14 mouse cellular contexts compared by ENCODE assay signal in the genomic region with DNA sequence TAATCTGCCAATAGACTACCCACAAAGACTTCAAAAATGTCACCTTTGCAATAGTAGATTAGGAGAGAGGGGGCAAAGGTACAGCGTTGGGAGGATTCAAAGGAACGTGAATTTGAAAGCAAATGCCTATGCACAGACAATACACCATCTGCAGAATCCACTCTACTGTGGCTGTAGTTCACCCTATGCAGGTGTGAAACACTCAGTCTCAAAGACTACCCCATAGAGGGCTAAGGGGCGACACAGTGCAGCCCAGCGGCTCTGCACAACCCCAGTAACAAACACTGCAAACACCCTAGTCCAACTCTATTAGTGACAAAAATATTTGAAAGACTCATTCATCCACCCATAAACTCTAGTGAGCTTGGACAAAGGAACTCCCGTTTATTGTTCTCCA.
DNase-seq lines count a peak whose midpoint lies in the region; ATAC-seq and TF ChIP-seq lines count a peak whose summit lies in the region.
"Had no signal": no experiment of that assay in that cellular context is flagged by ENCODE, and none has a peak within 500 bp of the region (broad histone marks: within the 10 kb centered on the region; RNA-seq: fewer than 3 reads in every experiment).

No protein-coding gene starts in this region.

- H3K4me1 ChIP-seq in kidney, adult 2 months (ENCODE audit: control insufficient read depth, insufficient read depth, low read length): peaks cover 13% of the 10 kb centered on the region; the same call in 1 of the 2 replicates
- peaks cover 41% of the 10 kb centered on the region for H3K4me1 ChIP-seq in embryonic facial prominence, embryonic 14.5 days (ENCODE audit: control insufficient read depth, insufficient read depth, low read length)
- H3K4me1 ChIP-seq in limb, embryonic 11.5 days (ENCODE audit: control insufficient read depth, insufficient read depth, low read length): peaks cover 28% of the 10 kb centered on the region
- peaks cover 5% of the 10 kb centered on the region; the same call in 1 of the 2 replicates for H3K4me1 ChIP-seq in neural tube, embryonic 14.5 days (ENCODE audit: control insufficient read depth, insufficient read depth, low read length)
- H3K4me1 ChIP-seq: heart, embryonic 15.5 days; liver, embryonic 15.5 days had no signal

- H3K4me3 ChIP-seq in kidney, adult 2 months (ENCODE audit: insufficient read depth, low read depth, low read length): no peak overlapping the region
- H3K4me3 ChIP-seq in embryonic facial prominence, embryonic 14.5 days (ENCODE audit: low read depth, low read length): no peak overlapping the region
- H3K4me3 ChIP-seq in limb, embryonic 11.5 days (ENCODE audit: low read depth, low read length): no peak overlapping the region
- no peak overlapping the region for H3K4me3 ChIP-seq in neural tube, embryonic 14.5 days (ENCODE audit: low read depth, low read length)
- H3K4me3 ChIP-seq: heart, embryonic 15.5 days; liver, embryonic 15.5 days had no signal

- no peak overlapping the region for H3K9ac ChIP-seq in embryonic facial prominence, embryonic 14.5 days (ENCODE audit: low read depth, low read length)
- H3K9ac ChIP-seq in limb, embryonic 11.5 days (ENCODE audit: low read length): peak overlapping the region; percentile 34; the same call in 1 of the 2 replicates
- H3K9ac ChIP-seq in neural tube, embryonic 14.5 days (replicated peaks; ENCODE audit: low read depth, low read length): no peak overlapping the region
- H3K9ac ChIP-seq: heart, embryonic 15.5 days; liver, embryonic 15.5 days had no signal

- H3K36me3 ChIP-seq in kidney, adult 2 months (ENCODE audit: control insufficient read depth, insufficient read depth, low read length): no peaks in the 10 kb centered on the region
- H3K36me3 ChIP-seq in embryonic facial prominence, embryonic 14.5 days (ENCODE audit: control insufficient read depth, insufficient read depth, low read length): no peaks in the 10 kb centered on the region
- no peaks in the 10 kb centered on the region for H3K36me3 ChIP-seq in limb, embryonic 11.5 days (ENCODE audit: control insufficient read depth, insufficient read depth, low read length)
- H3K36me3 ChIP-seq in neural tube, embryonic 14.5 days (ENCODE audit: control insufficient read depth, insufficient read depth, low read length): no peaks in the 10 kb centered on the region
- H3K36me3 ChIP-seq: heart, embryonic 15.5 days; liver, embryonic 15.5 days had no signal

- no peak for TF ChIP-seq CTCF in kidney, adult 2 months (conservative IDR thresholded peaks at IDR 0.05; ENCODE audit: insufficient read depth, insufficient read length, low read depth, low read length)

- H3K9me3 ChIP-seq in embryonic facial prominence, embryonic 14.5 days (ENCODE audit: control insufficient read depth, low read length): 0 out of 2 replicates have a peak, but pooled peaks cover under 1% of the 10 kb centered on the region
- no peaks in the 10 kb centered on the region for H3K9me3 ChIP-seq in limb, embryonic 11.5 days (ENCODE audit: control insufficient read depth, low read length)
- no peaks in the 10 kb centered on the region for H3K9me3 ChIP-seq in neural tube, embryonic 14.5 days (ENCODE audit: control insufficient read depth, low read length)
- H3K9me3 ChIP-seq: heart, embryonic 15.5 days; liver, embryonic 15.5 days had no signal

- peak; percentile 28 for DNase-seq in kidney, adult 2 months
- no peak for DNase-seq in kidney, adult 11 months
- DNase-seq in embryonic facial prominence, embryonic 14.5 days (ENCODE audit: low spot score): no peak
- no peak for DNase-seq in limb, embryonic 11.5 days (ENCODE audit: low spot score)
- DNase-seq in embryo, embryonic 9.5 days (ENCODE audit: extremely low spot score): no peak
- no peak for DNase-seq in cerebellum, adult 11-12 months
- DNase-seq: adrenal gland, adult 8-10 months; cerebellum, adult 18-20 months; kidney, postnatal 10 days; lung, postnatal 14 days had no signal

- H3K4me2 ChIP-seq in embryonic facial prominence, embryonic 14.5 days (ENCODE audit: low read depth, low read length): peak overlapping the region; percentile 34
- H3K4me2 ChIP-seq in limb, embryonic 11.5 days (ENCODE audit: low read depth, severe bottlenecking): peak overlapping the region; percentile 22
- no peak overlapping the region for H3K4me2 ChIP-seq in neural tube, embryonic 14.5 days (ENCODE audit: low read depth, low read length)
- H3K4me2 ChIP-seq: heart, embryonic 15.5 days; liver, embryonic 15.5 days had no signal

- peak overlapping the region; percentile 83 for H3K27ac ChIP-seq in kidney, adult 2 months (ENCODE audit: insufficient read depth, low read depth, low read length)
- H3K27ac ChIP-seq in embryonic facial prominence, embryonic 14.5 days (replicated peaks; ENCODE audit: low read depth, low read length): 0 out of 2 replicates have a peak overlapping the region, but pooled peaks have one; percentile 2
- H3K27ac ChIP-seq in limb, embryonic 11.5 days (replicated peaks; ENCODE audit: low read depth, low read length): peak overlapping the region; percentile 65
- no peak overlapping the region for H3K27ac ChIP-seq in neural tube, embryonic 14.5 days (ENCODE audit: low read depth, low read length)
- H3K27ac ChIP-seq: heart, embryonic 15.5 days; liver, embryonic 15.5 days had no signal

- TF ChIP-seq POLR2A in kidney, adult 2 months (IDR thresholded peaks at IDR 0.05; ENCODE audit: low read depth, low read length): no peak

- H3K27me3 ChIP-seq in kidney, adult 2 months (replicated peaks; ENCODE audit: control insufficient read depth, insufficient read depth, low read length): no peaks in the 10 kb centered on the region
- H3K27me3 ChIP-seq in embryonic facial prominence, embryonic 14.5 days (replicated peaks; ENCODE audit: control insufficient read depth, insufficient read depth, low read length): no peaks in the 10 kb centered on the region
- H3K27me3 ChIP-seq in limb, embryonic 11.5 days (ENCODE audit: control insufficient read depth, insufficient read depth, low read length): no peaks in the 10 kb centered on the region
- H3K27me3 ChIP-seq in neural tube, embryonic 14.5 days (ENCODE audit: control insufficient read depth, insufficient read depth, low read length): no peaks in the 10 kb centered on the region
- H3K27me3 ChIP-seq: heart, embryonic 15.5 days; liver, embryonic 15.5 days had no signal

- no peak for ATAC-seq in embryonic facial prominence, embryonic 14.5 days (ENCODE audit: low read depth)
- ATAC-seq in limb, embryonic 11.5 days (ENCODE audit: insufficient number of reproducible peaks, low FRiP score, low TSS enrichment, low read depth): no peak; the same call in 1 of the 2 replicates
- peak; percentile 41; the same call in 1 of the 2 replicates for ATAC-seq in neural tube, embryonic 14.5 days (ENCODE audit: low read depth)
- ATAC-seq in activated CD4-positive, CD25-positive, alpha-beta regulatory T cell, adult 4 months: no peak

- WGBS in kidney, adult 2 months: 61% methylated on average over 5 of the region's 5 CpGs
- WGBS in embryonic facial prominence, embryonic 14.5 days: 50% methylated on average over 5 of the region's 5 CpGs
- 37% methylated on average over 5 of the region's 5 CpGs for WGBS in limb, embryonic 11.5 days
- 73% methylated on average over 5 of the region's 5 CpGs for WGBS in neural tube, embryonic 14.5 days
